Mouse (Mus musculus) hindbrain, embryonic 15.5 days (tissue): ENCODE measurements around the gene Olfr1393. TPM values are rescaled to one million over a fixed set of nuclear protein-coding genes. Genes with fewer than 3 reads are reported as not detected.

Source experiments
- ATAC-seq: fragments of 200-750 bp; cut with Nextera tagmentation; 2 replicates; pipeline ENCODE4 v1.8.0; 2017; ENCODE audit warnings: low read depth, moderate number of reproducible peaks, moderate TSS enrichment; ENCODE audit not compliant: low FRiP score
- H3K27ac ChIP-seq: fragments of 300-500 bp; sonication (generic); replicated peaks from 2 replicates; pipeline ENCODE4 v1.5.1; 2015; ENCODE audit warnings: mild to moderate bottlenecking, inconsistent platforms
- H3K27me3 ChIP-seq: fragments of 300-500 bp; sonication (generic); 2 replicates; pipeline ENCODE4 v1.6.1; 2015; ENCODE audit warnings: control low read depth, inconsistent platforms
- H3K36me3 ChIP-seq: fragments of 300-500 bp; sonication (generic); 2 replicates; pipeline ENCODE4 v1.6.1; 2015; ENCODE audit warnings: control low read depth, inconsistent platforms
- H3K4me1 ChIP-seq: fragments of 300-500 bp; sonication (generic); replicated peaks from 2 replicates; pipeline ENCODE4 v1.6.1; 2015; ENCODE audit warnings: control low read depth, inconsistent platforms
- H3K4me2 ChIP-seq: fragments of 300-500 bp; sonication (generic); 2 replicates; pipeline ENCODE4 v1.6.1; 2015; ENCODE audit warnings: moderate library complexity, mild to moderate bottlenecking, inconsistent platforms
- H3K4me3 ChIP-seq: fragments of 300-500 bp; sonication (generic); 2 replicates; pipeline ENCODE4 v1.5.1; 2015; ENCODE audit warnings: mild to moderate bottlenecking, inconsistent platforms
- H3K9ac ChIP-seq: fragments of 300-500 bp; sonication (generic); 2 replicates; pipeline ENCODE4 v1.6.1; 2015; ENCODE audit warnings: inconsistent platforms
- H3K9me3 ChIP-seq: fragments of 300-500 bp; sonication (generic); 2 replicates; pipeline ENCODE4 v1.6.1; 2016; ENCODE audit warnings: control low read depth, inconsistent platforms
- WGBS: fragments of 180-500 bp; shearing (Covaris S2); methylation state at CpG from one replicate; pipeline ENCODE4 v1.1.7; 2015; 5-methylcytosine and 5-hydroxymethylcytosine counted together
- polyA plus RNA-seq: library from polyadenylated mRNA; unstranded; fragments of >200 nt; fragmentation: Nextera tagmentation; extraction: Ambion mirVana; gene quantifications from 2 replicates; pipeline ENCODE4 v1.2.1, GENCODE M21; 2015

Olfr1393 gene
- polyA plus RNA-seq, 1 experiment from 2014 or later = not detected

GRCm38 (mm10) chr11:49245176-49245575, 32.9 kb upstream of the Olfr1393 start:
- no peak for ATAC-seq
- H3K9ac ChIP-seq = peak overlapping the region; percentile 16; the same call in 1 of the 2 replicates
- no peak overlapping the region for H3K27ac ChIP-seq
- WGBS = 25% methylated on average over 7 of the region's 7 CpGs
- H3K27me3 ChIP-seq = no peaks in the 10 kb centered on the region
- peak overlapping the region; percentile 58 for H3K4me2 ChIP-seq
- H3K4me1 ChIP-seq = peaks cover 50% of the 10 kb centered on the region
- H3K36me3 ChIP-seq = no peaks in the 10 kb centered on the region
- H3K4me3 ChIP-seq = peak overlapping the region; percentile 79
- no peaks in the 10 kb centered on the region for H3K9me3 ChIP-seq

DNA sequence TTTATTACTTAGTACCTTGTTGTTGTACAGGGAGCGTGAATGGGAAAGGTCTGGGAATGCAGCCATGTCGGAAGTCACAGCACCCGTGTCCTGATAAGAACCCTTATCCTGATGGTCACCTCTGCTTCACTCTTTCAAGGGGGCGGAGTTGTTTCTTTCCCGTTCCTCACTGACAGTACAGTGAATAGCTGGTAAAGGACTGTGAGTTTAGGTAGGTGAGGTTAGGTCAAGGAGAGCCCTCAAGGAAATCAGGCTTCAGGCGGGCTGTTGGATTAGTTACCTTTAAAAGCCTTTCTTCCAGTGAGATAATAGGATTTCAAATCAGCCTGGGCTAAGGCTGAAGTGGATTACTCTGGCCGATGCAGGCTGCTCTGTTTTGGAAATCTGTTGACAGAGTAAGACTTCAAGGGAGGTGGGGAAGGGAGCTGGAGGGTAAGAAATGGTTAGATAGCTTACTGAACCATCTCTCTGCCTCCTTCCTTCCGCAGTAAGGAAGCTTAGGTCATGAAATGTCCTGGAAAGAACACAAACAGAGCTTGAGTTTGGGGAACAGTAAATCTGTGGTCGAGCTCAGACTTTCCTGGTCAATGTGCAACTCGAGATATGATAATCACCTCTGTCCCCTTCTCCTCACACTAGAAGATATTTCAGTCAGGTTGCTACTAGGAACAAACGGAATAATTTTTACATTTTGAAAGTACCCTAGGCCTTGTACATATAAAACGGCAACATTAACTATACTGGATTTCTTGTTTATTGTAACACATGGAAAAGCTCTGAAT, 32.3 kb upstream of the Olfr1393 start:
- H3K9ac ChIP-seq = 0 out of 2 replicates have a peak overlapping the region, but pooled peaks have one; percentile 20
- no peaks in the 10 kb centered on the region for H3K36me3 ChIP-seq
- H3K4me1 ChIP-seq = peaks cover 56% of the 10 kb centered on the region
- H3K4me3 ChIP-seq = peak overlapping the region; percentile 79
- WGBS = 43% methylated on average over 12 of the region's 12 CpGs
- ATAC-seq = no peak
- H3K27ac ChIP-seq = no peak overlapping the region
- no peaks in the 10 kb centered on the region for H3K9me3 ChIP-seq
- no peaks in the 10 kb centered on the region for H3K27me3 ChIP-seq
- H3K4me2 ChIP-seq = peak overlapping the region; percentile 58

GRCm38 (mm10) chr11:49246523-49246922, 31.6 kb upstream of the Olfr1393 start:
- H3K9me3 ChIP-seq = no peaks in the 10 kb centered on the region
- no peak overlapping the region for H3K4me2 ChIP-seq
- no peaks in the 10 kb centered on the region for H3K27me3 ChIP-seq
- no peak overlapping the region for H3K27ac ChIP-seq
- H3K4me3 ChIP-seq = no peak overlapping the region
- no peak overlapping the region for H3K9ac ChIP-seq
- 87% methylated on average over 4 of the region's 4 CpGs for WGBS
- no peaks in the 10 kb centered on the region for H3K36me3 ChIP-seq
- H3K4me1 ChIP-seq = peaks cover 62% of the 10 kb centered on the region
- no peak for ATAC-seq

DNA sequence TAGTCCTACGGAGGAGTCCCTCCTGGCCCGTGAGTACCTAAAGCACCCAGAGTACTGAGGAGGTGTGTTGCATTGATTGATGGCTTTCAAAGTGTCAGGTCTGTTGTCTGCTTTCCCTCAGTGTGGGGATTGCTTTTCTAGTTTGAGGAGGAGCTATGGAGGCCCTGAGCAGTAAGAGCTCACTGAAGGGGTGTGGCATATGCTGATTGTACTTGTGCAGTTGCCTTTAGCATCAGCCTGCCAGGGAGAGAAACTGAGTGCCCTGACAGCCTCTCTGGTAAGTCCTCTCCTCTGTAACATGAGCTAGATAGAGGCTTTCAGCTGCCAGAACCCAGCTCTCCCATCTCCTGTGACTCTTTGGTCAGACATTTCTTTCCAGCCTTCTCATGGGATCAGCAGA, 30.8 kb upstream of the Olfr1393 start:
- Histone ChIP-seq H3K27me3 (no peaks in the 10 kb centered on the region), H3K4me2 (no peak overlapping the region), H3K4me1 (peaks cover 62% of the 10 kb centered on the region), H3K9me3 (no peaks in the 10 kb centered on the region), H3K36me3 (no peaks in the 10 kb centered on the region), H3K9ac (no peak overlapping the region), H3K4me3 (no peak overlapping the region), H3K27ac (no peak overlapping the region)
- no peak for ATAC-seq
- WGBS = 58% methylated on average over 2 of the region's 2 CpGs

DNA sequence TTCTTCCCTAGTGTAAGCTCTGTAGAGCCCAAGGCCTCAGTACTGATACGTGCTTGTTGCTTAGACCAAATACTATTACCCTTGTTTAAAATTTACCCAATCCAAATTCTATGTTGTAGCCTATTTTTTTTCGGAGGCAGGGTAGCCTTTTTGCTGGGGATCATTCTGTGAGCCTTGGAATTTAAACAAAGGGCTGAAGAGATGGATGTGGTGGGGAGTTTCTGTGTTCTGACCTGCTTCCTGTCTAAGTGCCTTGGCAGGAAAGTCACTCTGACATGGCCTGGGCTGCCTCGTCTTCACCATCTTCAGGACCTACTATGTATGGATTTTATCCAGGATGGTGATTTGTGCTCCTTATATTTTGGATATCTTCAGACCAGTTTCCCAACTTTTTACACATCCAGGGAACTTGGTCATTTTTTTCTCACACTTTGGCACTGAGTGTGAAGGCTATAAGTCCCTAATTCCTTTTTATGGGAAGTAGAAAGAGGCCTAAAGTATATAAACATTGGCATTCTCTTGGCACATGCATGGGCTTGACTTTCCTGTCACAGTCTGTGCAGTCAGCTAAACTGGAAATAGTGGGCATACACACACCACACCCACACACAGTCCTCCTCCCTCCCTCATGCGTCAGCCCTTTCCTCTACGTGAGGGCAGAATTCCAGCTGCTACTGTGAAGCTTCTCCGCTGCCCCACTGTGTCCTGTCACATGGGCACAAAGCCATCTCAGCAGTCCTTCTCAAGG, 29.7 kb upstream of the Olfr1393 start:
- ATAC-seq = no peak
- no peaks in the 10 kb centered on the region for H3K9me3 ChIP-seq
- no peaks in the 10 kb centered on the region for H3K36me3 ChIP-seq
- H3K4me1 ChIP-seq = peaks cover 55% of the 10 kb centered on the region
- 51% methylated on average over 6 of the region's 6 CpGs for WGBS
- no peak overlapping the region for H3K9ac ChIP-seq
- no peak overlapping the region for H3K4me2 ChIP-seq
- peak overlapping the region; percentile 16; the same call in 1 of the 2 replicates for H3K27ac ChIP-seq
- H3K27me3 ChIP-seq = no peaks in the 10 kb centered on the region
- H3K4me3 ChIP-seq = no peak overlapping the region

DNA sequence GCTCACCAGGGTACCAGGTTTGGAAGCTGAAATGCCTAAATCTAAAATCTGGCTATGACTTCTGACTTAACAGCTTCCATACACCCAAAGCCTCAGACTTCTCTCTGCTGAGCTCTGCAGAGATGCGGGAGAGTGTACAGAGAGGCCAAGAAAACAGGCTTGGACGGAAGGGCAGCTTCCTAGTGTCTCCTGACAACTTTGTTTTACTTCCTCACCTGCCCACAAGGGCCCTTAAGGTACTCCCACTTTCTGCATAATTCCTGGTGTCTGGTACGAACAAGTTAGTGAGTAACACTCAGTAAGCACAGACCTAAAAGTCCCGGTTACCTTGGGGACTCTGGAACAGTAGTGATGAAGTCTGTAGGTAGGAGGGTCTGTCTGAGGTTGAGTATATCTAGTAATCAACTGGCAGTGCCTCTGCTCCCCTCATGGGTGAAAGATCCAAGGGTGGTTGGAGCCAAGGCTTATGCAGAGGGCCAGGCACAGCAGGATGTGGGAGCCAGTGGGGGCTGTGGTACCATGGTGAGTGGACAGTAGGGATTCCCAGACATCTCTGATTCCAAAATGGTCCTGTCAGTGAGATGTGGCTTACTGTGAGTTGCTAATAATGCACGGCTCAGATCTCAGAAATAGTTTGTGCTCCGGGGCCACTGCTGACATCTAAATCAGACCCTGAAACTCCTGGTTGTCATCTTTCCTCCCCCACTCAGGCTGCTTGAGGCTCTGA, 29.0 kb upstream of the Olfr1393 start:
- Histone ChIP-seq H3K9me3 (no peaks in the 10 kb centered on the region), H3K4me1 (peaks cover 55% of the 10 kb centered on the region), H3K9ac (no peak overlapping the region), H3K27me3 (no peaks in the 10 kb centered on the region), H3K27ac (peak overlapping the region; percentile 16; the same call in 1 of the 2 replicates), H3K4me3 (no peak overlapping the region), H3K36me3 (0 out of 2 replicates have a peak, but pooled peaks cover 4% of the 10 kb centered on the region), H3K4me2 (no peak overlapping the region)
- 70% methylated on average over 6 of the region's 6 CpGs for WGBS
- no peak for ATAC-seq

DNA sequence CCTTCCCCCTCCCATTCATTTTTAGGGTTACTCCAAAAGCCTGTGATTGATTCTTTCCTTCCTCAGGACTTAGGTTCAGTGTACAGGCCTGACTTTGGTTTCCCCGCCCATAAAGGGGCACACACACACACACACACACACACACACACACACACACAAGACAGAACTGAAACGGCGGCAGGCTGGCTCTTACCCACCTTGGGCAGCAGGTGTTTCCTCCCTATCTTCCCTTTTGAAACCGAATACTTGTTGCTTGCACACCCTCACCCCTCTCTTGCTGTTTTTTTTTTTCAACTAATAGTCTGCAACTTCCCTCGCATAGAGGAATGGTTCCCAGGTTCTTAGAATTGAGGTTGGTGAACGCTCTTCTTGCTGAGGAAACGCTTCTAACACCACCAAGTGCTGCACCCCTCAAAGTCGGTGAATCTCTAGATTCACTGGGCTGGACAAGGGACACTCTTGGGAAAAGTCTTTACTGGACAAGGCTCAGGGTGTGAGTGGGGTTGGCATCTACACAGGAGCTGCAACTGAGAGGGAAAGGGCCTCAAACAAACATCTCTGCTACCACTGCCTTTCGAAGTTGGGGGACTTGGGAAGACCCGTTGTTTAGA, 28.2 kb upstream of the Olfr1393 start:
- 32% methylated on average over 10 of the region's 10 CpGs for WGBS
- Histone ChIP-seq H3K4me3 (peak overlapping the region; percentile 57), H3K9me3 (no peaks in the 10 kb centered on the region), H3K9ac (peak overlapping the region; percentile 63), H3K36me3 (0 out of 2 replicates have a peak, but pooled peaks cover 4% of the 10 kb centered on the region), H3K27ac (peak overlapping the region; percentile 76), H3K4me1 (peaks cover 50% of the 10 kb centered on the region), H3K27me3 (no peaks in the 10 kb centered on the region), H3K4me2 (peak overlapping the region; percentile 82)
- no peak for ATAC-seq

GRCm38 (mm10) chr11:49250422-49251379, 27.4 kb upstream of the Olfr1393 start:
- 3% methylated on average over 44 of the region's 45 CpGs for WGBS
- Histone ChIP-seq H3K27ac (peak overlapping the region; percentile 76), H3K4me1 (peaks cover 42% of the 10 kb centered on the region), H3K4me2 (peak overlapping the region; percentile 82), H3K9me3 (no peaks in the 10 kb centered on the region), H3K36me3 (0 out of 2 replicates have a peak, but pooled peaks cover 4% of the 10 kb centered on the region), H3K4me3 (peak overlapping the region; percentile 57), H3K27me3 (no peaks in the 10 kb centered on the region), H3K9ac (peak overlapping the region; percentile 63)
- peak; percentile 93 for ATAC-seq

GRCm38 (mm10) chr11:49251380-49251761, 26.7 kb upstream of the Olfr1393 start:
- Histone ChIP-seq H3K27me3 (no peaks in the 10 kb centered on the region), H3K4me2 (peak overlapping the region; percentile 82), H3K9ac (no peak overlapping the region), H3K4me1 (peaks cover 35% of the 10 kb centered on the region), H3K36me3 (0 out of 2 replicates have a peak, but pooled peaks cover 4% of the 10 kb centered on the region), H3K27ac (no peak overlapping the region), H3K9me3 (no peaks in the 10 kb centered on the region), H3K4me3 (peak overlapping the region; percentile 57)
- no peak for ATAC-seq
- WGBS = 81% methylated on average over 7 of the region's 7 CpGs

- H3K9ac ChIP-seq = no peak overlapping the region
- 86% methylated on average over 5 of the region's 5 CpGs for WGBS
- peaks cover 29% of the 10 kb centered on the region for H3K4me1 ChIP-seq
- no peaks in the 10 kb centered on the region for H3K27me3 ChIP-seq
- no peak overlapping the region for H3K4me2 ChIP-seq
- no peaks in the 10 kb centered on the region for H3K9me3 ChIP-seq
- ATAC-seq = no peak
- 0 out of 2 replicates have a peak, but pooled peaks cover 4% of the 10 kb centered on the region for H3K36me3 ChIP-seq
- H3K27ac ChIP-seq = no peak overlapping the region
- H3K4me3 ChIP-seq = no peak overlapping the region
These were observed 26.1 kb upstream of the Olfr1393 start for GRCm38 (mm10) chr11:49252048-49252447.
